Mouse (Mus musculus): ENCODE results near the gene Jph2.

DNA sequence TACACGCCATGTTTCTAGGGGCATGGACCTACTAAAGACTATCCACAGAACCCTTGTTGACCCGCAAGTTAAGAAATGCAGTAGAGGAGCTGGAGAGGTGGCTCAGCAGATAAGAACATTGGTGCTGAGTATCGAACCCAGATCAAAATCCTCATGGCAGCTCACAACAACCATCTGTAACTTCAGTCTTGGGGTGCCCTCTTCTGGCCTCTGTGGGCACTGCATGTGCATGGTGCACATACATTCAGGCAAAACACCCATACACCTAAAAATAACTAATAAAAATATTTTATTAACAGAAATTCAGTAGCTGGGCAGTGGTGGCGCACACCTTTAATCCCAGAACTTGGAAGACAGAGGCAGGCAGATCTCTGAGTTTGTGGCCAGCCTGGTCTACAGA lies 54.1 kb downstream of the Jph2 start:
- no peak for TF ChIP-seq EP300 (IDR thresholded peaks at IDR 0.05; ENCODE audit: low read depth)
- TF ChIP-seq CTCF (IDR thresholded peaks at IDR 0.05; ENCODE audit: low read depth): peak; percentile 73
